Mouse (Mus musculus): Measurements from ENCODE around the gene Cep170b. TPM values are rescaled to one million over a fixed set of nuclear protein-coding genes. Genes with fewer than 3 reads are reported as not detected.

The Cep170b gene
- polyA plus RNA-seq, 1 experiment from 2014 or later = 48.8 TPM

GRCm38 (mm10) chr12:112679027-112679996, 40.9 kb upstream of the Cep170b start:
- H3K27me3 ChIP-seq = peaks cover 39% of the 10 kb centered on the region
- WGBS = 4% methylated on average over 77 of the region's 87 CpGs
- peaks cover 41% of the 10 kb centered on the region for H3K4me1 ChIP-seq (replicated peaks)

GRCm38 (mm10) chr12:112683351-112683750, 36.9 kb upstream of the Cep170b start:
- no peak overlapping the region for H3K9ac ChIP-seq
- no peaks in the 10 kb centered on the region for H3K9me3 ChIP-seq
- no peak overlapping the region for H3K27ac ChIP-seq (replicated peaks)
- H3K4me2 ChIP-seq = no peak overlapping the region
- WGBS = 33% methylated on average over 7 of the region's 7 CpGs
- H3K27me3 ChIP-seq = peaks cover 29% of the 10 kb centered on the region
- no peaks in the 10 kb centered on the region for H3K36me3 ChIP-seq
- peak; percentile 21; the same call in 1 of the 2 replicates for ATAC-seq (ENCODE audit: low FRiP score, low read depth)
- peaks cover 18% of the 10 kb centered on the region for H3K4me1 ChIP-seq (replicated peaks)
- no peak overlapping the region for H3K4me3 ChIP-seq

More at GRCm38 (mm10) chr12:112679027-112679996, 40.9 kb upstream of the Cep170b start:
- Histone ChIP-seq H3K9me3 (no peaks in the 10 kb centered on the region), H3K36me3 (no peaks in the 10 kb centered on the region), H3K9ac (peak overlapping the region; percentile 35), H3K4me2 (peak overlapping the region; percentile 97), H3K27ac (replicated peaks) (no peak overlapping the region), H3K4me3 (peak overlapping the region; percentile 49)
- no peak; the same call in 1 of the 2 replicates for ATAC-seq (ENCODE audit: low FRiP score, low read depth)

GRCm38 (mm10) chr12:112688458-112688857, 31.8 kb upstream of the Cep170b start:
- ATAC-seq (ENCODE audit: low FRiP score, low read depth) = no peak
- H3K4me2 ChIP-seq = no peak overlapping the region
- no peak overlapping the region for H3K9ac ChIP-seq
- no peak overlapping the region for H3K4me3 ChIP-seq
- H3K27me3 ChIP-seq = no peaks in the 10 kb centered on the region
- no peaks in the 10 kb centered on the region for H3K9me3 ChIP-seq
- H3K36me3 ChIP-seq = no peaks in the 10 kb centered on the region
- no peak overlapping the region for H3K27ac ChIP-seq (replicated peaks)
- 82% methylated on average over 15 of the region's 15 CpGs for WGBS
- H3K4me1 ChIP-seq (replicated peaks) = peaks cover 10% of the 10 kb centered on the region

GRCm38 (mm10) chr12:112693185-112694126, 26.8 kb upstream of the Cep170b start:
- Histone ChIP-seq H3K9me3 (no peaks in the 10 kb centered on the region), H3K4me3 (peak overlapping the region; percentile 67), H3K4me2 (peak overlapping the region; percentile 65), H3K27ac (replicated peaks) (peak overlapping the region; percentile 88), H3K4me1 (replicated peaks) (peaks cover 18% of the 10 kb centered on the region), H3K9ac (peak overlapping the region; percentile 91), H3K36me3 (no peaks in the 10 kb centered on the region), H3K27me3 (no peaks in the 10 kb centered on the region)
- 2% methylated on average over 52 of the region's 54 CpGs for WGBS
- ATAC-seq (ENCODE audit: low FRiP score, low read depth) = peak; percentile 95

GRCm38 (mm10) chr12:112694127-112694475, 26.2 kb upstream of the Cep170b start:
- peak overlapping the region; percentile 91 for H3K9ac ChIP-seq
- H3K9me3 ChIP-seq = no peaks in the 10 kb centered on the region
- WGBS = 77% methylated on average over 10 of the region's 10 CpGs
- peak overlapping the region; percentile 65 for H3K4me2 ChIP-seq
- H3K27me3 ChIP-seq = no peaks in the 10 kb centered on the region
- H3K27ac ChIP-seq (replicated peaks) = peak overlapping the region; percentile 88
- H3K4me3 ChIP-seq = peak overlapping the region; percentile 67
- ATAC-seq (ENCODE audit: low FRiP score, low read depth) = no peak
- H3K36me3 ChIP-seq = no peaks in the 10 kb centered on the region
- H3K4me1 ChIP-seq (replicated peaks) = peaks cover 18% of the 10 kb centered on the region

- Histone ChIP-seq H3K9ac (no peak overlapping the region), H3K4me3 (no peak overlapping the region), H3K27me3 (peaks cover 6% of the 10 kb centered on the region; the same call in 1 of the 2 replicates), H3K9me3 (no peaks in the 10 kb centered on the region), H3K4me1 (replicated peaks) (peaks cover 27% of the 10 kb centered on the region), H3K4me2 (no peak overlapping the region), H3K36me3 (no peaks in the 10 kb centered on the region), H3K27ac (replicated peaks) (no peak overlapping the region)
- 76% methylated on average over 3 of the region's 3 CpGs for whole genome bisulfite sequencing
- ATAC-seq (ENCODE audit: low FRiP score, low read depth) = no peak
Observed at GRCm38 (mm10) chr12:112696806-112697425, 23.3 kb upstream of the Cep170b start.

- H3K27ac ChIP-seq (replicated peaks) = no peak overlapping the region
- peak overlapping the region; percentile 15; the same call in 1 of the 2 replicates for H3K4me2 ChIP-seq
- peaks cover 9% of the 10 kb centered on the region for H3K4me1 ChIP-seq (replicated peaks)
- WGBS = 9% methylated on average over 15 of the region's 15 CpGs
- no peak for ATAC-seq (ENCODE audit: low FRiP score, low read depth)
- no peak overlapping the region for H3K4me3 ChIP-seq
- no peak overlapping the region for H3K9ac ChIP-seq
- H3K27me3 ChIP-seq = peaks cover 10% of the 10 kb centered on the region; the same call in 1 of the 2 replicates
- H3K9me3 ChIP-seq = no peaks in the 10 kb centered on the region
- no peaks in the 10 kb centered on the region for H3K36me3 ChIP-seq
Observed at GRCm38 (mm10) chr12:112700522-112700921, 19.7 kb upstream of the Cep170b start.

- Histone ChIP-seq H3K4me2 (no peak overlapping the region), H3K27ac (replicated peaks) (no peak overlapping the region), H3K9me3 (no peaks in the 10 kb centered on the region), H3K4me3 (no peak overlapping the region), H3K27me3 (peaks cover 10% of the 10 kb centered on the region; the same call in 1 of the 2 replicates), H3K9ac (no peak overlapping the region), H3K4me1 (replicated peaks) (peaks cover 20% of the 10 kb centered on the region), H3K36me3 (no peaks in the 10 kb centered on the region)
- no peak for ATAC-seq (ENCODE audit: low FRiP score, low read depth)
- 82% methylated on average over 6 of the region's 6 CpGs for WGBS
Observed at GRCm38 (mm10) chr12:112702374-112703320, 17.6 kb upstream of the Cep170b start.

GRCm38 (mm10) chr12:112706704-112707572, 13.3 kb upstream of the Cep170b start:
- peak; percentile 76 for ATAC-seq (ENCODE audit: low FRiP score, low read depth)
- Histone ChIP-seq H3K9ac (peak overlapping the region; percentile 9; the same call in 1 of the 2 replicates), H3K9me3 (no peaks in the 10 kb centered on the region), H3K27ac (replicated peaks) (no peak overlapping the region), H3K4me1 (replicated peaks) (peaks cover 11% of the 10 kb centered on the region; the same call in 1 of the 2 replicates), H3K4me3 (peak overlapping the region; percentile 13), H3K36me3 (no peaks in the 10 kb centered on the region), H3K27me3 (0 out of 2 replicates have a peak, but pooled peaks cover 11% of the 10 kb centered on the region), H3K4me2 (peak overlapping the region; percentile 49)
- 12% methylated on average over 32 of the region's 32 CpGs for WGBS

- H3K9ac ChIP-seq = peak overlapping the region; percentile 9; the same call in 1 of the 2 replicates
- peak; percentile 40; the same call in 1 of the 2 replicates for ATAC-seq (ENCODE audit: low FRiP score, low read depth)
Observed at GRCm38 (mm10) chr12:112707573-112707869, 12.7 kb upstream of the Cep170b start.

More at GRCm38 (mm10) chr12:112707573-112707869, 12.7 kb upstream of the Cep170b start:
- H3K4me2 ChIP-seq = peak overlapping the region; percentile 49
- no peak overlapping the region for H3K27ac ChIP-seq (replicated peaks)
- peaks cover 11% of the 10 kb centered on the region; the same call in 1 of the 2 replicates for H3K4me1 ChIP-seq (replicated peaks)
- H3K4me3 ChIP-seq = peak overlapping the region; percentile 13; the same call in 1 of the 2 replicates
- H3K36me3 ChIP-seq = no peaks in the 10 kb centered on the region
- WGBS = 20% methylated on average over 8 of the region's 8 CpGs
- 0 out of 2 replicates have a peak, but pooled peaks cover 8% of the 10 kb centered on the region for H3K27me3 ChIP-seq
- no peaks in the 10 kb centered on the region for H3K9me3 ChIP-seq
